Mouse (Mus musculus): Measurements from ENCODE around the gene Gm4924.

The Gm4924 gene

GRCm38 (mm10) chr10:82354083-82355010, at the start of gene Gm4924:
TSS of gene Gm4924 (plus strand) at chr10:82354255.
- DNase-seq (ENCODE audit: low read depth in 2 of 2, low spot score in 2 of 2) = peak; percentile 81 to 84

- DNase-seq (ENCODE audit: low read depth in 2 of 2, low spot score in 2 of 2) = no peak
These were observed 37.6 kb upstream of the Gm4924 start, which contains the start of gene 4932415D10Rik for GRCm38 (mm10) chr10:82316482-82316881. TSS of gene 4932415D10Rik (minus strand) at chr10:82316582.

DNA sequence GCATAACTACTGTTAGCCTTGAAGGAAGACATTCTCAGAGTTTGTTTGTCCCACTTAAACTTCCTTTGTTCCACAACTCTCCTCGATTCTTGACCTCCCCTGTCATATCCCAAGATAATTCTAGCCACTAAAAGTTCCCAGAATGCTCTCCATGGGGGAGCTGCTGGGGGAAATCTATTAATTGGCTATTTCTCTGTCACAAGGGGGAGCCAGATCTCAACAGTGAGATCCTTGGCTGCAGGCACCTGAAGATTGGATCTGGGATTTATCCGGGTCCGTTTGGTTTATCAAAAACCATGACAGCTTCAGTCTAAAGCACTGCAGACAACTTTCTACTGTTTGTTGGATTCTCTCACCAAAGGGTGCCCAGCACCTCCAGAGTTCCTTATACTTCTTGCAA, 33.9 kb upstream of the Gm4924 start:
- DNase-seq (ENCODE audit: low read depth in 2 of 2, low spot score in 2 of 2) = no peak

DNA sequence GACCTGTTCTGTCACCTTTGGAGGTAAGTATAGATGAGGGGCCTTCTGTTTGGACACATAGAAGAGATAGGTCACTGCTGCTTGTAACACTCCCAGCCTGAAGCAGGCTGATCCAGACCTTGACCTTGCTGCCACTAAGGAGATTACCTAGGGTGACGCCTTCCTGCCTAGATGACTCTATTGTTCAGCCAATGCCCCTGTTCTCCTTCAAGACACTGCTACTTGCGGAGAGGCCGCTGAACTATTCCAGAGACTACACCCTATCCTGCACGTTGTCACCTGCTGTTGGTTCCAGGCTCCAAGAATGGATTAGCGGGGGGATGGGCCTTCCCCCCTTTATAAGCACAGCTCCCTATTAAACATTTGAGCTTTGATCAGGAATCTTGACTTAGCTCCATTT, 24.2 kb upstream of the Gm4924 start:
- DNase-seq (ENCODE audit: low read depth in 2 of 2, low spot score in 2 of 2) = no peak

DNA sequence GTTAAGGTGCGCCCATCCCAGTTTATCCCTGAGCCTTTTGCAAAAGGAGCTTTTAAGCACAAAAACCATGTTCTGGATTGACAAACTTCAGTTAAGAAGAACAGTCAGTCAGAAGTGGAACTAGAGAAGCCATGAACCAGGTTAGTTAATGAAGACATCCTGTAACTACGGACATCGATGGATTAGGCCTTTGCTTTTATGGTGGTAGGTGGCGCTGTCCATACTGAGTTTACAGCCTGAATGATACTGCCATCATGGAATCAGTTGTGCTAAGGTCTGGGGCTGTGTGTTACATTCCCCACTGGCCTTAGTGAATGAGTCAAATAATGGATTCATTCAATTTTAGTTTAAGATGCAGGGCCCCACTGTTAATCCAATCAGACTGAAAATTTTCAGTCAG, 1.3 kb downstream of the Gm4924 start:
- no peak for DNase-seq (ENCODE audit: low read depth in 2 of 2, low spot score in 2 of 2)

- DNase-seq (ENCODE audit: low read depth in 2 of 2, low spot score in 2 of 2) = no peak
These were observed 7.9 kb downstream of the Gm4924 start for GRCm38 (mm10) chr10:82361911-82362310.

DNA sequence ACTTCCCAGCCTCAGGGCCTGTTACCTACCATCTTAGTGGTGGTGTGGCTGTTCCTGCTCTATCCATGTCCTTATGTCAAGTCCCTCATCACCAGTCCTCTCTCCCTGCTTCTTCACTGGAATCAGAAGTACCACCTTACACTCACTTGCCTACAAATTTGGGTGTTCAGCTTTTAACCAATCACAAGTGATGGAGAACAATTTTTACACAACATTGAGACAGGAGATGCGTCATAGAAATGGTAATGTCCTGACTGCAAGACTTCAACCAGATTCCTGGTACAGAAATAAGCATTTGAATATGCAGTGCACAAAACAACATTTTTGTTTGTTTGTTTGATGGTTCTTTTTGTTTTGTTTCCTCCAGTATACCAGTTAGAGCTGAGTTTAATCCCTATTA, 28.9 kb downstream of the Gm4924 start:
- no peak for DNase-seq (ENCODE audit: low read depth in 2 of 2, low spot score in 2 of 2)

DNA sequence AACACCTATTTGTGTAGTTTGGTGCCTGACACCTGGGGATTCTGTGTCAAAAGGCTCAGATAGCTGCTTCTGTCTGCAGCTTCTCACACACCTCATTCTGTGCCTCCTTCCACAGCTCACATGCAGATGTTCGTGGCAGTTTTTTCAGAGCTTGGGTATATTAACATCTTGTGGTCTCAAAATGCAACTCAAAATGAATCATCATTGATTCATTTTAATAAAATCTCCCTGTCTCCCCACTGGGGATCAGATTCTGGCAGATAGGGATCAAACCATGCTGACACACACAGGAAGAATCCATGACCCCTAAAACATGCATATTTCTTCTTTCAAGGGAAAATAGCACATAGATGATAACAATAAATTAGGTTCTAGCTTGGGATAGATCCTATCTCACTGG, 55.5 kb downstream of the Gm4924 start:
- no peak for DNase-seq (ENCODE audit: low read depth in 2 of 2, low spot score in 2 of 2)

DNA sequence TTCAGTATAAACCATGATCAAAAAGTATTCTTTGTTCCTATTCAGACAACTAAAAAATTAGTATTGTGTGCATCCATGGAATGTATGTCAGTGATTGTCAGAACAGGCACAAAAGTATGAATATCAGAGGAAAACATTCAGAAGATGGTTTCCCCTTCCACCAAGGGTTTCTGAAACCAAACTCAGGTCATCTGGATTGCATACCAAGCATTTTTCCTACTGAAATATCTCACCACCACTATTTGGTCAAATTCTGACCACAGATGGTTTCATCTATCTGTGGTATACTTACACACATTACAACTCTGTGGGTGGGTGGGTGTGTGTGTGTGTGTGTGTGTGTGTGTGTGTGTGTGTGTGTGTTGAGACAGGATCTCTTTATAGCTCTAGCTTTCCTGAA, 69.6 kb downstream of the Gm4924 start:
- DNase-seq (ENCODE audit: low read depth in 2 of 2, low spot score in 2 of 2) = no peak
